Mouse (Mus musculus): ENCODE data around the gene Noct.

GRCm38 (mm10) chr3:51202491-51202987, 21.7 kb upstream of the Noct start:
- TF ChIP-seq CTCF (IDR thresholded peaks at IDR 0.05; ENCODE audit: control insufficient read depth, insufficient read depth, insufficient read length), result no peak
- TF ChIP-seq MYOG (IDR thresholded peaks at IDR 0.05; ENCODE audit: control insufficient read depth, extremely low read depth, insufficient read length), result no peak
